Mouse (Mus musculus): ENCODE data around the gene Stx1a.

Gene Stx1a

DNA sequence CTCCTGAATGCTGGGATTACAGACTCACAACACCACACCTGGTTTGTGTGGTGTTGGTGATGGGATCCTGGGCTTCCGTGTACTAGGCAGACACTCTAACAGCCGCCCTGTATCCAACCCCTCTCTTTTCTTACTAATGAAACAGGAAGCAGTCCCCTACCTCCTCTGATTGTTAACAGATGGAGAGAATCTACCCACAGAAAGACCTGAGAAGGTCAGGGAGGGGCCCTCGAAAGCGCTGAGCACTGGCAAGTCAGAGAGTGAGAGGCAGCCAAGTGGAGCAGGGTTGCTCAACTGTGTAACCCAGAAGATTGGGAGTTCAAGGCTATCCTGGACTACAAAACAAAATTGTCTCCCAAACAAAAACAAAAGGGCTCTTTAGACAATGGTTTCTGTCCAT, 63.6 kb downstream of the Stx1a start:
- DNase-seq (ENCODE audit: low spot score), result no peak

DNA sequence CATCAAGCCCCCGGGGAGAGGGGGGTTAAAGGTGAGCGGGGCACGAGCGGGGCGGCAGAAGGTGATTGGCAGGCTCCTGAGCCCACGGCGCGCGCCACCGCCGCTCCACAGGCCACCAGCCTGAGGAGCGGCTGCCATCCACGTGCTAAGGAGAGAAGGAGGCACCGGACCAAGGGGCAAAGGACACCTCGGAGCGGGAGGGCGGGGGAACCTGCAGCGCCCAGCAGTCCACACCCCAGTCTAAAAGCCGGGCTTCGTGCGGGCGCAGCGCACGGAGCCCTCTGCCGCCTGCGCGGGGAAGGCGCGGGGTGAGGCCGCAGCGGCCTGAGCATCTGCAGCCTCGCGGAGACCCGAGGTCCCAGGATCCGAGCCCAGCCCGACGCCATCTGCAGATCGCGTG, 66.4 kb downstream of the Stx1a start, which contains the start of gene Mlxipl:
Gene Mlxipl, plus strand, starts transcription at position 238 of the 400 bp plus-strand sequence.
- no peak for DNase-seq (ENCODE audit: low spot score)
